Mouse (Mus musculus): ENCODE data around the gene Hcar1.

DNA sequence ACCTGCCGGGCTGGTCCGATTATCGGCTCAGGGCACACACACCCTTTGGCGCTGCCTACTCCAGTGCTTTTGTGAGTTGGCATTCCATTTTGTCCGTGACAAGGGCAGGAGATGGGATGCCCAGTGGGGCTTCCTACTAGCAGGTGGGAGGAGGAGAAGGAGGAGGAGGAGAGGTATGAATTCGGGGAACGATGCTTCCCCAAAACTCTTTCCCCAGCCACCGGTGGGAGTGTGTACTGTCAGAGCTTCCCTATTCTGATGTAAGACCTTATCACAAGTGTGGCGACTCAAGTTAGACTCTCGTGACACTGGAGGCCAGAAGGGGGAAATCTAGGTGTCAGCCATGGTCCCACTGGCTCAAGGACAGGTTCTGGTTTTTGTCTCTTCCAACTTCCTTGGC lies 4.5 kb upstream of the Hcar1 start:
- TF ChIP-seq GATA2 (IDR thresholded peaks at IDR 0.05; ENCODE audit: borderline replicate concordance, low read depth, low read length) (no peak), CTCF (IDR thresholded peaks at IDR 0.05; ENCODE audit: low read depth, low read length) (no peak), TAL1 (conservative IDR thresholded peaks at IDR 0.05; ENCODE audit: low read depth, low read length) (no peak), GATA1 (IDR thresholded peaks at IDR 0.05; ENCODE audit: borderline replicate concordance, low read length) (no peak), POLR2AphosphoS5 (IDR thresholded peaks at IDR 0.05; ENCODE audit: insufficient replicate concordance, low read depth, low read length) (no peak)

Data from G1E (cell line).